Mouse (Mus musculus): ENCODE data around the gene Ip6k1. TPM values are rescaled to one million over a fixed set of nuclear protein-coding genes. Genes with fewer than 3 reads are reported as not detected.
A peak's percentile ranks its signal among the peaks of the same experiment; 100 is the strongest.

Gene Ip6k1
- 24.9 and 30.9 TPM in 2 replicates for polyA plus RNA-seq (2012; rRNA removed)
- 13.3 and 14.7 TPM in 2 replicates for polyA plus RNA-seq (2014; fragmentation: Nextera tagmentation; extraction: Ambion mirVana)

- peak within 1 kb of the TSS; percentile 89 for H3K27ac ChIP-seq
- peaks cover 8% of the 10 kb centered on the region for H3K36me3 ChIP-seq (replicated peaks; ENCODE audit: control insufficient read depth, insufficient read depth, low read depth)
- peak within 1 kb of the TSS; percentile 92 to 95 for H3K4me3 ChIP-seq (ENCODE audit: insufficient read depth in 1 of 2, low read depth in 2 of 2, low read length in 2 of 2)
- under 1% methylated on average over 51 of the region's 51 CpGs for WGBS (ENCODE audit: insufficient replicate concordance)
- DNase-seq (ENCODE audit: low read depth in 3 of 3, low spot score in 3 of 3) (peak; percentile 100), ATAC-seq (ENCODE audit: insufficient read depth) (peak; percentile 97)
- peaks cover 21% of the 10 kb centered on the region in 2 experiments for H3K4me1 ChIP-seq (replicated peaks; ENCODE audit: control insufficient read depth in 2 of 2, insufficient read depth in 2 of 2, low read length in 1 of 2)
- H3K9ac ChIP-seq (replicated peaks) = peak within 1 kb of the TSS; percentile 99
- no peaks in the 10 kb centered on the region for H3K27me3 ChIP-seq (ENCODE audit: control insufficient read depth, insufficient read depth, low read length)
- H3K9me3 ChIP-seq (ENCODE audit: control insufficient read depth, low read length) = no peaks in the 10 kb centered on the region
- TF ChIP-seq CTCF (IDR thresholded peaks at IDR 0.05; ENCODE audit: low read depth) (no peak), EP300 (IDR thresholded peaks at IDR 0.05; ENCODE audit: low read depth) (no peak)
- H3K4me2 ChIP-seq (ENCODE audit: low read depth) = peak within 1 kb of the TSS; percentile 87
These were observed at the start of gene Ip6k1 for GRCm38 (mm10) chr9:108001922-108002770. Gene Ip6k1 (plus strand): TSS chr9:108002501.

- ATAC-seq (ENCODE audit: insufficient read depth) (no peak), DNase-seq (ENCODE audit: low read depth in 3 of 3, low spot score in 3 of 3) (no peak)
- Histone ChIP-seq H3K4me3 (ENCODE audit: insufficient read depth in 1 of 2, low read depth in 2 of 2, low read length in 2 of 2) (no peak overlapping the region), H3K27me3 (ENCODE audit: control insufficient read depth, insufficient read depth, low read length) (no peaks in the 10 kb centered on the region), H3K4me2 (ENCODE audit: low read depth) (no peak overlapping the region), H3K27ac (no peak overlapping the region), H3K9ac (replicated peaks) (no peak overlapping the region), H3K4me1 (replicated peaks; ENCODE audit: control insufficient read depth in 2 of 2, insufficient read depth in 2 of 2, low read length in 1 of 2) (peaks cover 3 to 8% of the 10 kb centered on the region in 2 experiments; a peak in 3 of 4 replicates), H3K36me3 (replicated peaks; ENCODE audit: control insufficient read depth, insufficient read depth, low read depth) (peaks cover 28% of the 10 kb centered on the region), H3K9me3 (ENCODE audit: control insufficient read depth, low read length) (no peaks in the 10 kb centered on the region)
- TF ChIP-seq CTCF (IDR thresholded peaks at IDR 0.05; ENCODE audit: low read depth) = no peak
- no peak for TF ChIP-seq EP300 (IDR thresholded peaks at IDR 0.05; ENCODE audit: low read depth)
- 78% methylated on average over 6 of the region's 6 CpGs for WGBS (ENCODE audit: insufficient replicate concordance)
These were observed 46.5 kb upstream of the Ip6k1 start for GRCm38 (mm10) chr9:107955613-107956289.

GRCm38 (mm10) chr9:107957141-107957540, 45.2 kb upstream of the Ip6k1 start:
- H3K27ac ChIP-seq = no peak overlapping the region
- H3K9me3 ChIP-seq (ENCODE audit: control insufficient read depth, low read length) = no peaks in the 10 kb centered on the region
- H3K4me3 ChIP-seq (ENCODE audit: insufficient read depth in 1 of 2, low read depth in 2 of 2, low read length in 2 of 2) = no peak overlapping the region
- H3K27me3 ChIP-seq (ENCODE audit: control insufficient read depth, insufficient read depth, low read length) = no peaks in the 10 kb centered on the region
- no peak for TF ChIP-seq CTCF (IDR thresholded peaks at IDR 0.05; ENCODE audit: low read depth)
- no peak for TF ChIP-seq EP300 (IDR thresholded peaks at IDR 0.05; ENCODE audit: low read depth)
- no peak overlapping the region for H3K9ac ChIP-seq (replicated peaks)
- peaks cover 42% of the 10 kb centered on the region for H3K36me3 ChIP-seq (replicated peaks; ENCODE audit: control insufficient read depth, insufficient read depth, low read depth)
- DNase-seq (ENCODE audit: low read depth in 3 of 3, low spot score in 3 of 3) (no peak), ATAC-seq (ENCODE audit: insufficient read depth) (no peak)
- H3K4me2 ChIP-seq (ENCODE audit: low read depth) = no peak overlapping the region
- peaks cover 0 to 3% of the 10 kb centered on the region in 2 experiments; a peak in 2 of 4 replicates for H3K4me1 ChIP-seq (replicated peaks; ENCODE audit: control insufficient read depth in 2 of 2, insufficient read depth in 2 of 2, low read length in 1 of 2)
- WGBS (ENCODE audit: insufficient replicate concordance) = 61% methylated on average over 6 of the region's 6 CpGs

GRCm38 (mm10) chr9:107959896-107960295, 42.4 kb upstream of the Ip6k1 start:
- Histone ChIP-seq H3K36me3 (replicated peaks; ENCODE audit: control insufficient read depth, insufficient read depth, low read depth) (peaks cover 46% of the 10 kb centered on the region), H3K4me2 (ENCODE audit: low read depth) (no peak overlapping the region), H3K27ac (no peak overlapping the region), H3K27me3 (ENCODE audit: control insufficient read depth, insufficient read depth, low read length) (no peaks in the 10 kb centered on the region), H3K4me3 (ENCODE audit: insufficient read depth in 1 of 2, low read depth in 2 of 2, low read length in 2 of 2) (no peak overlapping the region), H3K9me3 (ENCODE audit: control insufficient read depth, low read length) (no peaks in the 10 kb centered on the region), H3K9ac (replicated peaks) (no peak overlapping the region), H3K4me1 (replicated peaks; ENCODE audit: control insufficient read depth in 2 of 2, insufficient read depth in 2 of 2, low read length in 1 of 2) (peaks cover 0 to 4% of the 10 kb centered on the region in 2 experiments; a peak in 1 of 4 replicates)
- no peak for TF ChIP-seq CTCF (IDR thresholded peaks at IDR 0.05; ENCODE audit: low read depth)
- no peak for TF ChIP-seq EP300 (IDR thresholded peaks at IDR 0.05; ENCODE audit: low read depth)
- ATAC-seq (ENCODE audit: insufficient read depth) = no peak
- DNase-seq (ENCODE audit: low read depth in 3 of 3, low spot score in 3 of 3) = no peak
- WGBS (ENCODE audit: insufficient replicate concordance) = 80% methylated on average over 6 of the region's 6 CpGs

- DNase-seq (ENCODE audit: low read depth in 3 of 3, low spot score in 3 of 3) (no peak), ATAC-seq (ENCODE audit: insufficient read depth) (no peak)
- H3K9me3 ChIP-seq (ENCODE audit: control insufficient read depth, low read length) = no peaks in the 10 kb centered on the region
- H3K4me1 ChIP-seq (replicated peaks; ENCODE audit: control insufficient read depth in 2 of 2, insufficient read depth in 2 of 2, low read length in 1 of 2) = peaks cover 0 to 4% of the 10 kb centered on the region in 2 experiments; a peak in 1 of 4 replicates
- 61% methylated on average over 4 of the region's 4 CpGs for WGBS (ENCODE audit: insufficient replicate concordance)
- H3K36me3 ChIP-seq (replicated peaks; ENCODE audit: control insufficient read depth, insufficient read depth, low read depth) = peaks cover 46% of the 10 kb centered on the region
- H3K27ac ChIP-seq = no peak overlapping the region
- H3K4me3 ChIP-seq (ENCODE audit: insufficient read depth in 1 of 2, low read depth in 2 of 2, low read length in 2 of 2) = no peak overlapping the region
- no peak overlapping the region for H3K4me2 ChIP-seq (ENCODE audit: low read depth)
- TF ChIP-seq EP300 (IDR thresholded peaks at IDR 0.05; ENCODE audit: low read depth) (no peak), CTCF (IDR thresholded peaks at IDR 0.05; ENCODE audit: low read depth) (peak; percentile 51)
- H3K27me3 ChIP-seq (ENCODE audit: control insufficient read depth, insufficient read depth, low read length) = no peaks in the 10 kb centered on the region
- no peak overlapping the region for H3K9ac ChIP-seq (replicated peaks)
These were observed 41.4 kb upstream of the Ip6k1 start for GRCm38 (mm10) chr9:107960928-107961327.

Measured in liver, embryonic 14.5 days (tissue).